ENCODE assay signal across 7 mouse cellular contexts in genomic region chr5:77807726-77808125, GRCm38 (mm10).
DNase-seq lines count a peak whose midpoint lies in the region; ATAC-seq and TF ChIP-seq lines count a peak whose summit lies in the region.

No protein-coding gene starts in this region.

- H3K27ac ChIP-seq in forebrain, embryonic 16.5 days (ENCODE audit: low read length): 0 out of 2 replicates have a peak overlapping the region, but pooled peaks have one; percentile 37
- no peak overlapping the region for H3K27ac ChIP-seq in lung, embryonic 14.5 days (ENCODE audit: low read depth)

- no peak overlapping the region for H3K9ac ChIP-seq in forebrain, embryonic 16.5 days (replicated peaks; ENCODE audit: low read depth, low read length)
- H3K9ac ChIP-seq in lung, embryonic 14.5 days: no peak overlapping the region

- 29% methylated on average over 3 of the region's 3 CpGs for WGBS in forebrain, embryonic 16.5 days
- WGBS in lung, embryonic 14.5 days: 27% methylated on average over 3 of the region's 3 CpGs

- H3K36me3 ChIP-seq in forebrain, embryonic 16.5 days (ENCODE audit: control insufficient read depth, insufficient read depth): no peaks in the 10 kb centered on the region
- H3K36me3 ChIP-seq in lung, embryonic 14.5 days (ENCODE audit: insufficient read depth): no peaks in the 10 kb centered on the region

- no peak for ATAC-seq in forebrain, embryonic 16.5 days
- peak; percentile 72; the same call in 1 of the 2 replicates for ATAC-seq in lung, embryonic 14.5 days (ENCODE audit: insufficient read depth)

- peak; percentile 54 for DNase-seq in urinary bladder, postnatal 14 days (ENCODE audit: low spot score)
- no peak for DNase-seq in urinary bladder, postnatal 10 days (ENCODE audit: low spot score)
- DNase-seq in c-Kit-positive CD71-negative TER-119-negative erythroid progenitor cells, embryonic 14.5 days (ENCODE audit: low read depth): peak; percentile 14
- DNase-seq in kidney, postnatal 36 days: peak; percentile 51 to 80
- peak; percentile 88 for DNase-seq in lung, embryonic 14.5 days
- peak; percentile 28 to 45 for DNase-seq in right cerebral cortex, postnatal 36 days (ENCODE audit: low spot score in 2 of 2)

- peaks cover 28% of the 10 kb centered on the region for H3K4me1 ChIP-seq in forebrain, embryonic 16.5 days (replicated peaks; ENCODE audit: control insufficient read depth, insufficient read depth, low read length)
- no peaks in the 10 kb centered on the region for H3K4me1 ChIP-seq in lung, embryonic 14.5 days (ENCODE audit: insufficient read depth)

- TF ChIP-seq CTCF in lung, embryonic 14.5 days (IDR thresholded peaks at IDR 0.05; ENCODE audit: low read depth): peak; percentile 86

- H3K9me3 ChIP-seq in forebrain, embryonic 16.5 days (ENCODE audit: control insufficient read depth, low read length): no peaks in the 10 kb centered on the region
- no peaks in the 10 kb centered on the region for H3K9me3 ChIP-seq in lung, embryonic 14.5 days (ENCODE audit: low read depth, low read length)

- no peaks in the 10 kb centered on the region; the same call in 1 of the 2 replicates for H3K27me3 ChIP-seq in forebrain, embryonic 16.5 days (replicated peaks; ENCODE audit: control insufficient read depth, insufficient read depth, low read length)
- no peaks in the 10 kb centered on the region for H3K27me3 ChIP-seq in lung, embryonic 14.5 days (ENCODE audit: insufficient read depth, low read length)

- H3K4me2 ChIP-seq in forebrain, embryonic 16.5 days (ENCODE audit: low read length): no peak overlapping the region
- H3K4me2 ChIP-seq in lung, embryonic 14.5 days: no peak overlapping the region

- no peak overlapping the region for H3K4me3 ChIP-seq in forebrain, embryonic 16.5 days (replicated peaks; ENCODE audit: low read length)
- no peak overlapping the region for H3K4me3 ChIP-seq in lung, embryonic 14.5 days (ENCODE audit: low read depth, low read length)
